Mouse (Mus musculus) brain, embryonic 14.5 days (tissue): Measurements from ENCODE around the gene Cdk5rap2. TPM values are rescaled to one million over a fixed set of nuclear protein-coding genes. Genes with fewer than 3 reads are reported as not detected.

Experiments used
- DNase-seq: peaks from one replicate; pipeline ENCODE4 v3.0.0-alpha.2; 2011; ENCODE audit warnings: low read depth
- CTCF ChIP-seq: fragments of 200-500 bp; IDR thresholded peaks from 2 replicates; pipeline ENCODE4 v1.5.1; 2012; ENCODE audit warnings: inconsistent platforms, mild to moderate bottlenecking, moderate library complexity, borderline replicate concordance; ENCODE audit not compliant: insufficient read depth, insufficient read length; ENCODE audit errors: extremely low read depth
- POLR2A ChIP-seq: fragments of 200-500 bp; IDR thresholded peaks from 2 replicates; pipeline ENCODE4 v1.6.1; 2012; ENCODE audit warnings: mild to moderate bottlenecking, inconsistent platforms, borderline replicate concordance; ENCODE audit not compliant: poor library complexity, insufficient read depth, insufficient read length, severe bottlenecking; ENCODE audit errors: extremely low read depth
- polyA plus RNA-seq: library from polyadenylated mRNA; depleted of rRNA; stranded (reverse); fragments of >200 nt; gene quantifications from 2 replicates; pipeline ENCODE4 v1.2.3, GENCODE M21; 2012

The Cdk5rap2 gene
- polyA plus RNA-seq, 1 experiment, result 16.2 TPM

DNA sequence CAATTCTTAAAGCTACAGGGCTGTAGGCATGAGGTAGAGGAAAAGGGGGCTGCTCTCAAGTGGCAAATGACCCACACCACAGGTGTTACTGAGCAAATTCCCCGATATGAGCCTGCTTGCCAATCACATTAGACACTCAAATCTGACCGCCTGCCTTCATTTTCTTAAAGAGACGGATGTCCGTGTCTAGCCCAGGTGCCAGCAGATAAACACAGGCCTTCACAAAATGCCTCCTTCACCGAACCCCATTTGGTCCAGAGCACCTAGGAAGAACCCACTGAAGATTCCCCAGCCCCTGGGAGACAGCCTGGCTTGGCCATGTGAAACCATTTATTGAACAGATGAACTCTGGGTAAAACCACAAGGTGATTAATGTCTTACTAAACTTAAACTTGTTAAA lies 13.5 kb downstream of the Cdk5rap2 start:
- no peak for DNase-seq
- no peak for TF ChIP-seq CTCF
- TF ChIP-seq POLR2A, result no peak

GRCm38 (mm10) chr4:70394736-70395135 lies 15.5 kb downstream of the Cdk5rap2 start:
- no peak for DNase-seq
- TF ChIP-seq POLR2A (no peak), CTCF (no peak)

DNA sequence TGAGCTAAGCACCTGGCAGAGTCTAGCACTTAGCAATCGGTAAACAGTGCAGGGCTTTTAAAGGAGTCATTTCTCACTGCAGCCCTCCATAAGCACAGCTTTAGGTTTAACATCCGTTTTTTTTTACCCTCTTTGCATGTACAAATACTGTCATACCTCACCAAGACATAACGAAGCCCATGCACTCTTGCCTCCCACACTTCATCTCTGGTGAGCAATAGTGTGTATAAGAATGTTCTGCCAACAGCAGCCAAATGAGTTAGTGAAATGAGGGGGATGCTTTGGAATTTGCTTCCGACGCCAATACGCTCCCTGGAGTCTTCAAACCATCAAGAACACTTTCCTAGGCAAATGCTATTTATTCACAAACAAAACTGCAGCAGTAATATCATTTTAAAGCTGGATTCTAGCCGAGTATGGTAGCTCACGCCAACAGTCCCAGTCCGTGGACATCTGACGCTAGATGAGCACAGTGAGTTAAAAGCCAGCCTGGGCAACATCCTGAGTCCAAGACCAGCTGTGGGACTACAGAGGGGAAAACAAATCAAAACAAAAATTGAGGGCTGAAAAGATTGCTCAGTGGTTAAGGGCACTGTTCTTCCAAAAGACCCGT lies 18.4 kb downstream of the Cdk5rap2 start:
- TF ChIP-seq CTCF, result no peak
- no peak for TF ChIP-seq POLR2A
- peak; percentile 21 for DNase-seq

GRCm38 (mm10) chr4:70391073-70391472 lies 19.2 kb downstream of the Cdk5rap2 start:
- TF ChIP-seq CTCF (no peak), POLR2A (no peak)
- no peak for DNase-seq

DNA sequence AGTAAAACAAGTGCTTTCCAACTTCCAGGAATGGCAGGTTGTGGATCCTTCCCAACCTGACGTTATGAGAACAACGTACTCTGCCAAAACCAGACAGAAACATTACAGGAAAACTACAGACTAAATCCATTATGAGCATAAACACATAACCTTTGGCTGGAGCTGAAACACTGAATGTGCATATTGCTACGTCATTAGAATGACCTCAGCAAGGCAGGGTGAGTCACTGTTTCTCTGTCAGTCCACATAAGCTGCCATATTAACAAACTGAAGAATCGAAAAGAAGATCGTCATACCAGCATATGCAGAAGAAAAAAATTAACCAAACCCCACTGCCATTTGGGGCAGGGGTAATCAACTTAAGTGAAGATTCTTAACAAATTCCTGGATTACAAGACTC lies 24.0 kb downstream of the Cdk5rap2 start:
- no peak for TF ChIP-seq POLR2A
- TF ChIP-seq CTCF, result no peak
- no peak for DNase-seq

DNA sequence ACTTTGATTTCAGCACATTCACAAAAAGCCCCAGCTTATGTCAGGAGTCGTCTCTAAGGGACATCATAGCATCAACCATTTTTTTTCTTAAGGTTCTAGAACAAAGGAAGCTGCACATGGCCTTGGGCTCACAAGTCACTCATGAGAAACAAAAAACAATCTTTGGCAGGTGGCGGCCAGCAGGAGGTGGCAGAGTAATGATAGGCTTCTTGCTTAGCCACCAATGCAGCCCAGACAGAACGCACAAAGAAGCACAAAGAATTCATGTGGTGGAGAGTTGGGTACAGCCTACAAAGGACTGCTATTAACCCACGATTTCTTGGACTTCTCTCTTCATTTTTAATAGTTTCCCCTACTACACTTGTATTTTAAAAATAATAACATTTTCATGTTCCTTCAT lies 32.9 kb downstream of the Cdk5rap2 start:
- peak; percentile 62 for DNase-seq
- no peak for TF ChIP-seq POLR2A
- no peak for TF ChIP-seq CTCF

DNA sequence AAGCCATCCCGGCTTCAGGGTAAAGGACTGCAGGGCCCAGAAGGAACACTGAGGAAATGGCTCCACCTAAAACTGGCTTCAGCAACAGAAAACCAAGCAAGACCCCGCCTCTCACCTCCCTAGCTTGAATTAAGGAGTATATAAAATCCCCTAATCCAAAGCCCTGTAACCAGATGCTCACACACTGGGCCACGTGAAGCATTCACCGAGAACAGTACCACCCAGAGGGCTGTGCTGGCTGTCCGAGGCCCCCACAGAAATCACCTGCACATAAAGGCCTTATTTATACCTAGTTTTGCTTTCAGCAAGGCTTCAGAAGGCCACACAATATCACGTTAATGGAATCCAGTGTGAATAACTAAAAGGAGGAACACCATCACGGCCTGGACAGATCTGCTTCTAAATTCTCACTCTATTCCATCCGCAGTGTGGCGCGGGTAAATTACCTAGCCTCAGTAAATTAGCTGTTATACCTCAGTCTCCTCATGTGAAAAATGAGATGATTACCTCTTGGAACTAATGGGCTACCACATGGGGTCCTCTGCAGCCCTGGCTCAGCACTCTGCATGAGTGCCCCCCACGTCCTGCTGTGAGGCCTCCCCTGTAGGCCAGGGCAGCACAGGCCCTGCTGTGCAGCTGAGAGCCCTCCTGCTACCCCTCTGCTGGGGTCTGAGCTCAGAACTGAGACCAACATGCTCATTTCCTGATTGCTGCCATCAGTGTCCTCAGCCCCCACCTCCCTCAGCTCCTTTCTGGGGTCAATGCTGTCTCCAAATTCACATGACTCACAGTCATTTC lies 45.0 kb downstream of the Cdk5rap2 start:
- TF ChIP-seq CTCF (no peak), POLR2A (no peak)
- peak; percentile 36 for DNase-seq

GRCm38 (mm10) chr4:70361366-70361765 lies 48.9 kb downstream of the Cdk5rap2 start:
- no peak for DNase-seq
- TF ChIP-seq CTCF, result no peak
- no peak for TF ChIP-seq POLR2A

- DNase-seq, result peak; percentile 89
- TF ChIP-seq CTCF (peak; percentile 81), POLR2A (no peak)
Measured at GRCm38 (mm10) chr4:70355659-70356350, 54.4 kb downstream of the Cdk5rap2 start.

GRCm38 (mm10) chr4:70354448-70354847 lies 55.8 kb downstream of the Cdk5rap2 start:
- peak; percentile 34 for DNase-seq
- no peak for TF ChIP-seq CTCF
- TF ChIP-seq POLR2A, result no peak

DNA sequence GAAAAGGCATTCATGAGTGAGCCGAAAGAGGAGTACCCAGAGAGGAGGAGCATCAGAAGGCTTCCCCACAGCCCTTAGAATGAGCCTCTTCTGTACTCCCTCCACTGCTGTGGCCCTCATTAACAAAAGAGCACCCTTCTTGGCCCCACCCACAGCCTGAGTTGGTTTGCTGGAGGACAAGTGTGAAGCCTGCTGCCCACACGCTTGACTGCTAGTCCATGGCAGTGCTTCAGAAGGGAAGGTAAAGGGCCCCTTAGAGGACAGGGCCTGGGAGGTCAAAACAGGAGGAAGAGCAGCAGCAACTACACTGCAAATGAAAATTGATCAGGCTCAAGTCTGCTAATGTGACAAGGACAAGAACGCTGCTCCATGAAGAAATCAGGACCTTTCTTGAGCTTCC lies 56.6 kb downstream of the Cdk5rap2 start:
- TF ChIP-seq CTCF (no peak), POLR2A (no peak)
- DNase-seq, result no peak

- TF ChIP-seq CTCF (no peak), POLR2A (no peak)
- peak; percentile 22 for DNase-seq
Measured at GRCm38 (mm10) chr4:70335444-70336144, 74.6 kb downstream of the Cdk5rap2 start.

DNA sequence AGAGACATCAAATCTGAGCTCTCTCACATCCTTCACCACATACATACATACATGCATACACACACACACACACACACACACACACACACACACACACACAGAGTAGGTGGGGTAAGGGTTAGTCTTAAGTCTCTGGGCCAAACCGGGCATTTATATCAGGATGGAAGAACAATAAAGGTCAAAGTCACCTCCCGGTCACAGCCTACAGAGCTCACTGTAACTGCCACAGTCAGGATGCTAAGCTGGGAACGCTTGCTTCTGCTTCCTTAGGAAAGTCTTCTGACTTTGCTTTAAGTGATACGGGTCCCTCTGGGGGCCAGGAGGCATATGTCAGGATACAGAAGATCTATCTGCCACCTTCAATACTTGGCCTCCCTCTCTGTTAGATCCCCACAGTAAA lies 75.2 kb downstream of the Cdk5rap2 start:
- DNase-seq, result no peak
- no peak for TF ChIP-seq POLR2A
